Mouse (Mus musculus) T-helper 1 cell (primary cell): ENCODE measurements around the gene Phf12.
"Not testable (repeated sequence)": the region's sequence is repeated elsewhere in the genome, so short reads cannot be mapped to it uniquely, and the experiment has no call there.

Source experiments
- in situ Hi-C: fragments of 300-600 bp; cut with MboI, MseI; formaldehyde crosslinking; loops from one replicate; pipeline ENCODE4 v1.15.1; 2025; ENCODE audit warnings: high pct_unique_total_duplicates

Gene Phf12

GRCm38 (mm10) chr11:78031947-78032808, 49.6 kb downstream of the Phf12 start, which contains the start of gene Dhrs13:
Gene Dhrs13, plus strand, starts transcription at chr11:78032280.
- in situ Hi-C loops: no loop called here

- in situ Hi-C loops: no loop called here
Observed at GRCm38 (mm10) chr11:78032809-78033195, 50.2 kb downstream of the Phf12 start.

GRCm38 (mm10) chr11:78033931-78034617, 51.5 kb downstream of the Phf12 start:
- in situ Hi-C loops: no loop called here

GRCm38 (mm10) chr11:78036791-78037190, 54.2 kb downstream of the Phf12 start:
- in situ Hi-C loops: no loop called here

- in situ Hi-C loops: no loop called here
Observed at GRCm38 (mm10) chr11:78037831-78038752, 55.5 kb downstream of the Phf12 start, which contains the start of gene Flot2. Gene Flot2, plus strand, starts transcription at chr11:78037931.

GRCm38 (mm10) chr11:78040878-78041277, 58.3 kb downstream of the Phf12 start:
- in situ Hi-C loops: no loop called here

- in situ Hi-C loops: not testable (repeated sequence)
Observed at GRCm38 (mm10) chr11:78042290-78042870, 59.8 kb downstream of the Phf12 start.

- in situ Hi-C loops: no loop called here
Observed at GRCm38 (mm10) chr11:78044758-78045251, 62.3 kb downstream of the Phf12 start.

GRCm38 (mm10) chr11:78048637-78049036, 66.1 kb downstream of the Phf12 start:
- in situ Hi-C loops: not testable (repeated sequence)

- in situ Hi-C loops: no loop called here
Observed at GRCm38 (mm10) chr11:78053078-78053477, 70.5 kb downstream of the Phf12 start.

- in situ Hi-C loops: no loop called here
Observed at GRCm38 (mm10) chr11:78056946-78057345, 74.4 kb downstream of the Phf12 start.

GRCm38 (mm10) chr11:78059833-78060757, 77.5 kb downstream of the Phf12 start:
- in situ Hi-C loops: no loop called here

GRCm38 (mm10) chr11:78062563-78062962, 80.0 kb downstream of the Phf12 start:
- in situ Hi-C loops: no loop called here

- in situ Hi-C loops: no loop called here
Observed at GRCm38 (mm10) chr11:78065906-78066305, 83.4 kb downstream of the Phf12 start.

- in situ Hi-C loops: no loop called here
Observed at GRCm38 (mm10) chr11:78066641-78067040, 84.1 kb downstream of the Phf12 start.

- in situ Hi-C loops: no loop called here
Observed at GRCm38 (mm10) chr11:78067566-78067965, 85.0 kb downstream of the Phf12 start.

GRCm38 (mm10) chr11:78069130-78069529, 86.6 kb downstream of the Phf12 start:
- in situ Hi-C loops: no loop called here

- in situ Hi-C loops: no loop called here
Observed at GRCm38 (mm10) chr11:78069646-78070045, 87.1 kb downstream of the Phf12 start.

- in situ Hi-C loops: no loop called here
Observed at GRCm38 (mm10) chr11:78071938-78072337, 89.4 kb downstream of the Phf12 start.
